Mouse (Mus musculus) olfactory bulb, adult 2 months (tissue): ENCODE measurements around the gene Chrne. TPM values are rescaled to one million over a fixed set of nuclear protein-coding genes. Genes with fewer than 3 reads are reported as not detected.

Experiments
- H3K27ac ChIP-seq: fragments of 200-500 bp; 2 replicates; pipeline ENCODE4 v1.5.1; 2012; ENCODE audit warnings: low read depth, low read length; ENCODE audit not compliant: insufficient read depth
- H3K4me1 ChIP-seq: fragments of 200-500 bp; 2 replicates; pipeline ENCODE4 v1.6.1; 2012; ENCODE audit warnings: low read length; ENCODE audit not compliant: control insufficient read depth, insufficient read depth
- H3K4me3 ChIP-seq: fragments of 200-500 bp; 2 replicates; pipeline ENCODE4 v1.5.1; 2012; ENCODE audit warnings: mild to moderate bottlenecking, low read depth, low read length, moderate library complexity; ENCODE audit not compliant: insufficient read depth
- CTCF ChIP-seq: fragments of 200-500 bp; IDR thresholded peaks from 2 replicates; pipeline ENCODE4 v1.5.1; 2012; ENCODE audit warnings: low read depth, mild to moderate bottlenecking, low read length, moderate library complexity; ENCODE audit not compliant: insufficient read depth
- POLR2A ChIP-seq: fragments of 200-500 bp; IDR thresholded peaks from 2 replicates; pipeline ENCODE4 v1.6.1; 2012; ENCODE audit warnings: mild to moderate bottlenecking, low read depth, low read length, moderate library complexity; ENCODE audit not compliant: insufficient read depth
- WGBS: fragments of 180-500 bp; shearing (Covaris S2); methylation state at CpG from one replicate; pipeline ENCODE4 v1.1.7; 2018; 5-methylcytosine and 5-hydroxymethylcytosine counted together
- polyA plus RNA-seq: library from polyadenylated mRNA; stranded (reverse); fragments of >200 nt; gene quantifications from 2 replicates; pipeline ENCODE4 v1.2.4, GENCODE M21; 2012; ENCODE audit warnings: low replicate concordance; ENCODE audit not compliant: missing spikeins, insufficient read depth, insufficient read length

Chrne gene
- polyA plus RNA-seq, 1 experiment, result not detected

GRCm38 (mm10) chr11:70583022-70583714 lies 35.8 kb downstream of the Chrne start:
- Histone ChIP-seq H3K27ac (no peak overlapping the region; the same call in 1 of the 2 replicates), H3K4me3 (no peak overlapping the region), H3K4me1 (peaks cover 39% of the 10 kb centered on the region)
- 66% methylated on average over 6 of the region's 6 CpGs for WGBS
- TF ChIP-seq POLR2A, result no peak
- no peak for TF ChIP-seq CTCF

- no peak overlapping the region for H3K27ac ChIP-seq
Observed at GRCm38 (mm10) chr11:70582196-70582595, 36.8 kb downstream of the Chrne start.

GRCm38 (mm10) chr11:70580921-70581320 lies 38.1 kb downstream of the Chrne start:
- Histone ChIP-seq H3K4me3 (no peak overlapping the region), H3K4me1 (peaks cover 48% of the 10 kb centered on the region), H3K27ac (peak overlapping the region; percentile 34; the same call in 1 of the 2 replicates)
- no peak for TF ChIP-seq CTCF
- no peak for TF ChIP-seq POLR2A
- WGBS, result 61% methylated on average over 3 of the region's 3 CpGs

More at GRCm38 (mm10) chr11:70582196-70582595, 36.8 kb downstream of the Chrne start:
- Histone ChIP-seq H3K4me1 (peaks cover 44% of the 10 kb centered on the region), H3K4me3 (no peak overlapping the region)
- no peak for TF ChIP-seq CTCF
- TF ChIP-seq POLR2A, result no peak
- 56% methylated on average over 3 of the region's 3 CpGs for WGBS

GRCm38 (mm10) chr11:70580358-70580720 lies 38.7 kb downstream of the Chrne start:
- TF ChIP-seq CTCF (no peak), POLR2A (no peak)
- 5% methylated on average over 5 of the region's 5 CpGs for WGBS
- peaks cover 46% of the 10 kb centered on the region for H3K4me1 ChIP-seq
- no peak overlapping the region for H3K4me3 ChIP-seq
- peak overlapping the region; percentile 60 for H3K27ac ChIP-seq

- H3K4me1 ChIP-seq, result peaks cover 45% of the 10 kb centered on the region
- H3K27ac ChIP-seq, result peak overlapping the region; percentile 60
- 42% methylated on average over 9 of the region's 9 CpGs for WGBS
- H3K4me3 ChIP-seq, result no peak overlapping the region
- TF ChIP-seq POLR2A, result no peak
- TF ChIP-seq CTCF, result no peak
Observed at GRCm38 (mm10) chr11:70579710-70580357, 39.2 kb downstream of the Chrne start.

- TF ChIP-seq CTCF, result no peak
- TF ChIP-seq POLR2A, result no peak
- H3K27ac ChIP-seq, result no peak overlapping the region
- no peak overlapping the region for H3K4me3 ChIP-seq
- H3K4me1 ChIP-seq, result peaks cover 45% of the 10 kb centered on the region
- 81% methylated on average over 6 of the region's 6 CpGs for WGBS
Observed at GRCm38 (mm10) chr11:70578962-70579361, 40.1 kb downstream of the Chrne start.

GRCm38 (mm10) chr11:70577201-70577600 lies 41.8 kb downstream of the Chrne start:
- Histone ChIP-seq H3K27ac (no peak overlapping the region), H3K4me1 (peaks cover 43% of the 10 kb centered on the region), H3K4me3 (no peak overlapping the region)
- TF ChIP-seq POLR2A, result no peak
- no peak for TF ChIP-seq CTCF
- 79% methylated on average over 3 of the region's 3 CpGs for WGBS

GRCm38 (mm10) chr11:70573872-70574271 lies 45.1 kb downstream of the Chrne start:
- H3K4me1 ChIP-seq, result peaks cover 24% of the 10 kb centered on the region
- no peak overlapping the region for H3K4me3 ChIP-seq
- H3K27ac ChIP-seq, result peak overlapping the region; percentile 53
- 45% methylated on average over 6 of the region's 6 CpGs for WGBS
- TF ChIP-seq CTCF, result no peak
- TF ChIP-seq POLR2A, result no peak

- Histone ChIP-seq H3K27ac (0 out of 2 replicates have a peak overlapping the region, but pooled peaks have one; percentile 32), H3K4me1 (peaks cover 15% of the 10 kb centered on the region), H3K4me3 (no peak overlapping the region)
- WGBS, result 62% methylated on average over 5 of the region's 5 CpGs
- TF ChIP-seq CTCF (no peak), POLR2A (no peak)
Observed at GRCm38 (mm10) chr11:70572348-70572902, 46.6 kb downstream of the Chrne start.
